Mouse (Mus musculus) layer of hippocampus, adult 8-10 months (tissue): ENCODE data around the gene Ric8b. TPM values are rescaled to one million over a fixed set of nuclear protein-coding genes. Genes with fewer than 3 reads are reported as not detected.

Experiments
- DNase-seq, 2 experiments: peaks; one replicate each; pipeline ENCODE4 v3.0.0; 2022; ENCODE audit warnings: low spot score in 2 of 2
- total RNA-seq, 4 experiments: library from RNA; stranded (reverse); gene quantifications; 2 replicates each; pipeline ENCODE4 v1.2.4; 2022

Gene Ric8b
- 10 to 100 TPM; 36.1 to 51.0 (median 45.1) TPM for total RNA-seq

GRCm38 (mm10) chr10:84916810-84917730 is at the start of gene Ric8b:
TSS of gene Ric8b (plus strand) at chr10:84917616.
- peak; percentile 95 to 97 for DNase-seq

- no peak for DNase-seq
Observed at GRCm38 (mm10) chr10:84871285-84871684, 46.1 kb upstream of the Ric8b start.

- no peak for DNase-seq
Observed at GRCm38 (mm10) chr10:84871921-84872320, 45.5 kb upstream of the Ric8b start.

GRCm38 (mm10) chr10:84879823-84880571 is 37.4 kb upstream of the Ric8b start:
- no peak for DNase-seq

GRCm38 (mm10) chr10:84882528-84882927 is 34.9 kb upstream of the Ric8b start:
- DNase-seq = no peak

GRCm38 (mm10) chr10:84885341-84885884 is 32.0 kb upstream of the Ric8b start:
- no peak for DNase-seq

GRCm38 (mm10) chr10:84886221-84886627 is 31.2 kb upstream of the Ric8b start:
- no peak for DNase-seq

GRCm38 (mm10) chr10:84886785-84887184 is 30.6 kb upstream of the Ric8b start:
- no peak for DNase-seq

GRCm38 (mm10) chr10:84889096-84889846 is 28.1 kb upstream of the Ric8b start:
- no peak for DNase-seq

GRCm38 (mm10) chr10:84895810-84896358 is 21.5 kb upstream of the Ric8b start:
- no peak for DNase-seq

- no peak for DNase-seq
Observed at GRCm38 (mm10) chr10:84896941-84897930, 20.2 kb upstream of the Ric8b start.

- no peak for DNase-seq
Observed at GRCm38 (mm10) chr10:84898144-84898979, 19.1 kb upstream of the Ric8b start.

- no peak for DNase-seq
Observed at GRCm38 (mm10) chr10:84901676-84902075, 15.7 kb upstream of the Ric8b start.

GRCm38 (mm10) chr10:84902213-84902612 is 15.2 kb upstream of the Ric8b start:
- DNase-seq = no peak

- DNase-seq = peak in 1 of 2 experiments; percentile 37
Observed at GRCm38 (mm10) chr10:84903307-84903706, 14.1 kb upstream of the Ric8b start.

- DNase-seq = peak; percentile 44 to 45
Observed at GRCm38 (mm10) chr10:84903742-84904141, 13.7 kb upstream of the Ric8b start.

- DNase-seq = no peak
Observed at GRCm38 (mm10) chr10:84906895-84907294, 10.5 kb upstream of the Ric8b start.

GRCm38 (mm10) chr10:84908006-84908405 is 9.4 kb upstream of the Ric8b start:
- DNase-seq = no peak

GRCm38 (mm10) chr10:84908471-84908870 is 8.9 kb upstream of the Ric8b start:
- no peak for DNase-seq
